Mouse (Mus musculus) T-helper 2 cell (primary cell): ENCODE measurements around the gene Gm28551.
"Not testable (repeated sequence)": the region's sequence is repeated elsewhere in the genome, so short reads cannot be mapped to it uniquely, and the experiment has no call there.

ENCODE experiments used
- in situ Hi-C: fragments of 300-600 bp; cut with MboI, MseI; formaldehyde crosslinking; loops from one replicate; pipeline ENCODE4 v1.15.1; 2025; ENCODE audit warnings: high pct_unique_total_duplicates

The Gm28551 gene

GRCm38 (mm10) chr1:53352327-53353261, at the start of gene Gm28551, which contains the start of the genes Asdurf and Asnsd1:
TSS of gene Gm28551 (minus strand) at chr1:53352667.
TSS of gene Asdurf (minus strand) at chr1:53352619.
TSS of gene Asnsd1 (minus strand) at chr1:53352752.
- in situ Hi-C loops = loop anchor here (5.0 kb wide), 2 partner anchors 45 to 625 kb away; partner anchors contain the start of gene Mfsd6

DNA sequence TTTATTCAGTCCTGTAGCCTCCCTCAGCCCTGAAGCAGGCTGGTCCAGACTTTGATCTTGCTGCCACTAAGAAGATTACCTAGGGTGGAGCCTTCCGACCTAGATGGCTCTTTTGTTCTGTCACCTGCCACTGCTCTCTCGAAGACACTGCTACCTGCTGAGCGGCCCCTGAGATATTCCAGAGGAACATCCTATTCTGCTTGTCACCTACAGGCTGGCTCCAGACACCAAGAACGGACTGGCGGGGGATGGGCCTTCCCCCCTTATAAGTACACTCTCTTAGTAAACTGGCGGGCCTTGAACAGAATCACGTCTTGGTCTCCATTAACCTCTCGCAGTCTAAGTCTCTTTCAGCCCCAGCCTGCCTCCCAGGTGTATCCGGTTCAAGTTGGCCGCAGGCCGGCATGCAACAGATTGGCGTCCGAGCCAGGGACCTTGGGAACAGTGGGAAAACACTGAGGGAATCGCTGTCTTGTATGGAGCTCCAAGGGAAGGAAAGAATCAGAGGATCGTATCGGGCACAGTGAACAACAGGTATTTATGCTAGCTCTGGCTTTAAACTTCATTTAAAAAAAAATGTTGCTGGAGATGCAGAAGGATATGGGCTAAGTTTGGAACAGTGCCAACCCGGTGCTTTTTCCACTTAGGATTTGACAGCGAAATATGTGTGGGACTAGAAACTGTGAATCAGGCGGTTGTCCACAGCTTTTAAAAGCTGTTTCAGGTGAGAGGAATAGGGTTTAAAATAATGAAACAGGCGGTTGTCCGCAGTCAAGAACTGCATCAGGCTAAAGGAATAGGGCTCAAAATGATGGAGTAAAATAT, 41.7 kb upstream of the Gm28551 start:
- in situ Hi-C loops = not testable (repeated sequence)

DNA sequence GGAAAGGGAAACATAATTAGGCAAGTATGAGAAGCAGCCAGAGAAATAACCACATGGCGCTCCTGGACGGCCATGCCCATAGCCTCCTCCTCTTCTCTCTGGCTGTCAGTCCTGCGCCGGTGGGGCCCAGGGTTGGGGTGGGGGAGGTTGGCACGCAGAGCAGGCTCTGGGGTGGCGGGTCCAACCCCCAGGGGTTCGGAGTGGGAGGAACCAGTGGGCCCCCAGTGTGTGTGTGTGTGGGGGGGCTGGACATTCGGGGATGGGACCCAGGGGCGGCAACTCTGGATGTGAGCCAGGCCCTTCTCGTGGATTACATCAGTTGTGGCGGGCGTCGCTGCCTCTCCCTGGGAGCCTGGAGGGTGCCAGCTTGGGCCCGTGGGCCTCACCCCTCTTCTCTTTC, 36.3 kb upstream of the Gm28551 start:
- in situ Hi-C loops = no loop called here

DNA sequence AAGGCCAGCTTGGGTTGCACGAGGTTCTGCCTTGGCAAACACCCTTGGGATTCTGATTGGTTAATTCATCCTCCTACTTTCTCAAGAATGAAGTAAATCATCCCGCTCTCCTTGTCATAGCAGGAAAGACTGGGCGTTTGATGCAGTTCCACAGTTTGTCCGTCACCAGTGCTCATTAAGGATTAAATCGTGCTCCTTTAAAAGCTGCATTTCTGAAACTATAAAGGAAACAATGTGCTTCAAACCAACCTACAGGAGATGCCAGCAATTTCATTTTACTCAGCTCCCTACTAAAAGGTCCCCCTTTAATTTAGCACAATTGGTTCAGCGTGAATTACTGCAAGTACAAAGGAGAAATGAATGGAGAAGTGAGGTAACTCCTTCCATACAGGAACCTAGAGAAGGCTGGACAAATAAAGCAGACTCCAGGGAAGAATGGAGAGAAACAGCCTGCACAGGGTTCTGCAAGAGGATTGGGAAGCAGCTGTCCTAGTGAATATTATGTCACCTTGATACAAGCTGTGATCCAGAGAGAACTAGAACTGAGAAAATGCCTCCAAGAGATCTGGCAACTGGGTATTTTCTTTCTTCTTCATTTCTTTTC, 31.7 kb upstream of the Gm28551 start:
- in situ Hi-C loops = no loop called here

DNA sequence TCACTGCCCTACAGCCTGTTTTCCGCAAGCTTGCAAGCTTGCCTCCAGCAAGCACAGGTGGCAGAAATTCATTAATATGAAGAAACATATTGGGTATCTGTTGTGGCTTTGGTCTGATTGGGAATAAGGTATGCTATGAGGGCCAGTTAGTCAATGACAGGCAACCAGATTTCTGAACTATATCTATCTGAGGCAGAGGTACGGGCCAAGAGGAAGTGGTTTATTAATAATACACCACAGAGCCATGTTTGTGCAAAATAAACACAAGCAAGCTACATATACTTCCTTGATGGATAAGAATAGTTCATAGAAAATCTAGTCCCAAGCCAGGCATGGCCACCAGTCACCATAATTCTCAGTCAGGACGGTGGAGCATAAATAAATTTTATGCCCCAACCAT, 25.3 kb upstream of the Gm28551 start:
- in situ Hi-C loops = no loop called here

GRCm38 (mm10) chr1:53375965-53376364, 23.5 kb upstream of the Gm28551 start:
- in situ Hi-C loops = not testable (repeated sequence)

DNA sequence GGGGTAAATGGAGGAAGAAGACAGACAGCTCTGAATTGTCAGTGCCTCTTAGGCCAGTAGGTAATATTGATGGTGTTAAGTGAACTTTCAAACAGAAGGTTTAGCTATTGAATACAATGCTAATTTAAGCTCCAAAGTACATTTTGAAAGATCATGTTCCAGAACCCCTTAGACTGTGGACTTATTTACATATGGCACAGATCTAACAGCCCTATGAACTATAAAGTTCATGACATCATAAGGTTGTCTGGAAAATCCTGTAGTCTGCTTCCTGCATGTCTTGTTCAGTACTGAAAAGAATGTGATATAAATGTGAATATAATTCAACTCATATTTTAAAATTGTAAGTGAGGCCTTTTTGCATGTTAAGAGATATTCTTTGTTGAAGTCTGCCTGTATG, 6.5 kb upstream of the Gm28551 start:
- in situ Hi-C loops = no loop called here

- in situ Hi-C loops = no loop called here
Measured at GRCm38 (mm10) chr1:53341071-53341470, 11.4 kb downstream of the Gm28551 start.

- in situ Hi-C loops = not testable (repeated sequence)
Measured at GRCm38 (mm10) chr1:53337403-53337802, 15.1 kb downstream of the Gm28551 start.

GRCm38 (mm10) chr1:53335465-53335864, 17.0 kb downstream of the Gm28551 start:
- in situ Hi-C loops = no loop called here

DNA sequence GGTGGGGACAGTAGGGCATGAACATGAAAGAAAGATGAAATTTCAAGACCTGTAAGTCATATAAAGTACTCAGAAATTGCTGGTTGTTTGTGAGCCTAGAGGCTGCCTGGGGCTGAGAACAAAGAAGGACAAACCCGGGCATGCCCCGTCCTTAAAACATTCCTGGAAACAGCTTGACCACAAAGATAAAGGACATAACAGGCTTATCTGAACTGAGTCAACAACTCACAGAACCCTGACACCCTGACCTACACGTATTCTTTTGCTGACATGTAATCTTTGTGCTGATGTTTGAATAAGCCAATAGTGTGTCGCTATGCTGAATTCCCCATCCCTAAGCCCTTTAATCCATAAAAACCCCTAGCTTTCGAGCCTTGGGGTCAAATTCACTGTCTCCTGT, 18.9 kb downstream of the Gm28551 start:
- in situ Hi-C loops = not testable (repeated sequence)

GRCm38 (mm10) chr1:53324827-53325494, 27.5 kb downstream of the Gm28551 start:
- in situ Hi-C loops = no loop called here

DNA sequence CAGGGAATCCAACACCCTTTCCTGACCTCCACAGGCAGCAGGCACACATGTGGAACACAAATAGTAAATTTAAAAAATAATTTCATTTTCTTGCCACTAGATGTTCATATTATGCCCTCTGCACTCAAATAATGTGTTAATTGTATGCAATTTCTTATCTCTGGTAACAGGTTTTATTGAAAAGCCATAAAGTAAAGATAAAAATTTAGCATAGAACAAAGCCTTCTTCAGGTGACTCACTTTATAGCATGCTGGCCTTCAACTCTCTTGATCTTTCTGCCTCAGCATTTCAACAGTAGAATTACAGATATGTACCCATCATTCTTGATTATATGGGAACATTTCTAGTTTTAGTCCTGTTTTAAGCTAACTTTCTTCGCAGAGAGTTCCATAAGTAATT, 28.2 kb downstream of the Gm28551 start:
- in situ Hi-C loops = no loop called here

GRCm38 (mm10) chr1:53323254-53323653, 29.2 kb downstream of the Gm28551 start:
- in situ Hi-C loops = no loop called here

DNA sequence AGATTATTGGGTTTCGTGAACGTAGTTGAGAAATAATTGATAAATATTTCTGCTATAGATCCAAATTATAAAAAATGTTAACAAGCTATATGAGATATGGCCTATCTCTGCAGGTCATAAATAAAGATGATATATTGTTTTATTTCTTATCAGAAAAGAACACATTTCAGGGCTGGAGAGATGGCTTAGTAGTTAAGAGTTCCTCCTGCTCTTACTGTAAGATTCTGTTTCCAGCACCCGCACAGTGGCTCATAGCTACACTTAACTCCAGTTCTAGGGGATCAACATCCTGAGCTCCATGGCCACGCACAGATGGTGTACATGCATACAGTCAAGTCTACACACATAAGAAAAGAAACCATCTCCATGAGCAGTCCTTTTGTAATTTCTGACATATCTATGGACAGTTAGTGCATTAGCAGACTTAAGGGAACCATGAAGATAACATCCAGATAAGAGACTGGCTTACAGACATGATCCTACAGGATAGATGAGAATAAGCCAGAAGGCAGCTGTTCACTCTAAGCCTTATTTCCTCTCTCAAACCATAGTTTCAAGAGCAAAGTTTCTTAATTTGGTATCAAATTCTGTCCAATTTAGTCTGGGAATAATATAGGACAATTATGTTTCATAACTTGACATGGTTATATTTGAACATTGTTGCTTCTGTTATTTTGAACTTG, 30.7 kb downstream of the Gm28551 start:
- in situ Hi-C loops = no loop called here

DNA sequence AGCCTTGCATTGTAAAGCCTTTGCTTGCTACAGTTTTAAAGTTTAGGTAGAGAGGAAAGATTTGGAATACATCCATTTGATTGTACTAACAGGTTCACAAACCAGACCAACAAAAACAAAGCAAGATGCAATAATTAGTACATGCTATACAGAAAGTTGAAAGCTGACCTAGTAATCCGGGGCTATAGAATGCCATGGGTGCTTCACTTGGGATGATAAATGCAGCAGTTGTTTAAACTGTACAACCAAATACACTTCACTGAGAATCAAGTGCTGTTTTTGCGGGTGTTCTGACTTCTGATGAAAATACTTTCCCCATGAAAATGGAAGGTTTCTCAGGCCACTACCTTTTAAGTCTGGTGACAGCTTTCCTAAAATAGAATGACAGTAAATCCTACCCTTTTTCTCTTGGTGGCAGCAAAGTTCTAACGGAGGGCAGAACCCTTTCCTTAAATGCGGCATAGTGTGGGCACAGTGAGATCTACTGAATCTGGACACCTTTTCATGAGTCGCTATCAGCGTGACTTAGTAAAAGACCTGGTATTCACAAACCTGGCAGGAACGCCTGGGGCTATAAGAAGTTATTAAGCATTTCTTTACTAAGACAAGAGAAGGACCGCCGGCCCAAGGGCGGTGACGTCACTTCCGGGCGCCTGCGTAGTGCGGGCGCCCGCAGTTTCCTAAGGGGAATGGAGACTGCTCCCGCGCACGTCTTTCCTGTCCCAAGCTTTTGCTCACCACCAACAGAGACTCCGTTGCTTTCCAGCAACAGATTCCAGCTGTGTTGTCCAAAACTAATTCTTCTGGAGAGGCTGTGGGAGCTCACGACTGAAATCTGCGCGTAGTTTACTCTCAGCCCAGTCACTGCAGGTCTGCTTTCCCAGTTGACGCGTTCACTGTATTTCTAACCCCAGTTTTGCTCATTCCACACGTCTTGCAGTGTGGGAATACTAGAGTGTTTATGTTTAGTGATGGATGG, 39.2 kb downstream of the Gm28551 start, which contains the start of gene Osgepl1:
TSS of gene Osgepl1 (plus strand) at position 636 of the 979 bp plus-strand sequence.
- in situ Hi-C loops = no loop called here

DNA sequence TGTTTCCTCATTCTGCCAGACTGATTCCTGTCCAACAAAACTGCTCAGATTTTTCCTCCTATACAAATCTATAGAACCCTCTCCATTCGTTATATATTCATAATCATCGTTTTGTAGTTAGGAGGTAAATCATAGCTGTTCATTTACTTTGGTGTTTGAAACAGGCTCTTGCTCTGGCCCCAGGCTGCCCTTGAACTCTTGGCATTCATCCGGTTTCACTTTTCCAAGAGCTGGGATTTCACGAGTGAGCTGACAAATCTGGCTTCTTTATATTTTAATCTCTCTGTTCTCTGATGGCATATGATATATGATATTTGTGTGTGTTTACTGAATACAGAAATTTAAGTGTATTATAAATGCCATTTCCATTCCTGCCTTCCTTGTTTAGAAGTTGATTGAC, 52.0 kb downstream of the Gm28551 start:
- in situ Hi-C loops = no loop called here

DNA sequence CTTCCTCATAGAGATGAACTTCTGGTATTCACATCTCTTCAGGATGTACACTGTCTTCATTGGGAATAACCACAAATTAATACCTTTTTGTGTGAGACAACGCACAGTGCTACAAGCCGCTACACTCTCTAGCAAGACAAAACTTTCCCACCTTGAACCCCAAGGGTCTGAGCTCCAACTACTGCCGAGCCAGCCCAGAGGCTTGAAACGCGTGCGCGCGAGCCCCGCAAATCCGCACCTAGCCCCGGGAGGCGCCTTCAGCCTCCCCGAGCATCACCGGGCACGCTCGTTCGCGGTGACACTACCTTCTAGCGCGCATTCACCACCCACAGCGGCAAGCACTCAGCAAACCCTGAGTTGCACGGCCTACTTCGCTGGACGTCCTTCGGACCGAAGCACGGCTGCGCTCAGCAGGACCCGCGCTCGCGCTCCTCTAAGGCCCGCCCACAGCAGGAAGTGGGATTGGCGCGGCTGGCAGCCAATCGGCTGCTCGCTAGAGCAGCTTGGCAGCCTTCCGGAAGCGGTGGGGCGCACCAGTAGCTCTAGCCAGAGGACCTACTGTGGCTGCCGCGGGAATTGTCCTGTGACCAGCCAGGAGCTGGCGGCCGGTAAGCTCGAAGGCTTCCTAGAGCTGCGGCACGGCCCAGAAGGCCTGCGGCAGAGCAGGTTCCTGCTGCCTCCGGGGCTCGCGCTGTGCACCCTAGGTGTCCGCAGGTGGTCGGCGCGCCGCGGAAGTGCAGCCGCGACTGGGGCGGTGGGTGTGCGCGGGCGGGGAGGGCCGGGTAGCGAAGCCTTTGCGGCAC, 55.7 kb downstream of the Gm28551 start, which contains the start of the genes Pms1, Ormdl1 and Gm28778:
TSS of gene Pms1 (minus strand) at position 438 of the 803 bp plus-strand sequence.
TSS of gene Ormdl1 (plus strand) at position 515 of the 803 bp plus-strand sequence.
TSS of gene Gm28778 (plus strand) at position 531 of the 803 bp plus-strand sequence.
- in situ Hi-C loops = loop anchor here (10.0 kb wide), 1 partner anchor 452 kb away; the partner anchor contains the start of gene Hibch
